Mouse (Mus musculus): Measurements from ENCODE around the gene Prdm15. TPM values are rescaled to one million over a fixed set of nuclear protein-coding genes. Genes with fewer than 3 reads are reported as not detected.

Gene Prdm15
- polyA plus RNA-seq, 1 experiment from 2014 or later, result 10.3 TPM

DNA sequence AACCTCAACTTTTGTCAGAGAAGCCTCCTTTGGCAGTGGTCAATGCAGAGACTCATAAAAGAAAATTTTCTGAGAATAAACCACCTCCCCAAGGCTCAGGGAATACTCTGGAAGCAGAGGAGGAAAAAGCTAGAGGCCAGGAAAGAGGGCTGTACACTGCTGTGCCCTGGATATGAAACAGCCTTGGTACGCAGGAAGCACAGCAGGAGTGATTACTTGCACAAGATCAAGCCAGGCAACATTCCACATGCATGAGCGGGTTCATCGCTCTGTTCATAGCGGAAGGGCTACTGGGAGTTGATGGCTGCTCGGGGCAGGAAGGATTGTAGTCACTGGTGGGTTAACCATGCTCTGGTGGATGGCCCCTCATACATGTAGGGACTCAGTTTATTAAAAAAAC, 21.0 kb upstream of the Prdm15 start:
- no peaks in the 10 kb centered on the region for H3K27me3 ChIP-seq (ENCODE audit: control insufficient read depth, insufficient read depth, low read length)

DNA sequence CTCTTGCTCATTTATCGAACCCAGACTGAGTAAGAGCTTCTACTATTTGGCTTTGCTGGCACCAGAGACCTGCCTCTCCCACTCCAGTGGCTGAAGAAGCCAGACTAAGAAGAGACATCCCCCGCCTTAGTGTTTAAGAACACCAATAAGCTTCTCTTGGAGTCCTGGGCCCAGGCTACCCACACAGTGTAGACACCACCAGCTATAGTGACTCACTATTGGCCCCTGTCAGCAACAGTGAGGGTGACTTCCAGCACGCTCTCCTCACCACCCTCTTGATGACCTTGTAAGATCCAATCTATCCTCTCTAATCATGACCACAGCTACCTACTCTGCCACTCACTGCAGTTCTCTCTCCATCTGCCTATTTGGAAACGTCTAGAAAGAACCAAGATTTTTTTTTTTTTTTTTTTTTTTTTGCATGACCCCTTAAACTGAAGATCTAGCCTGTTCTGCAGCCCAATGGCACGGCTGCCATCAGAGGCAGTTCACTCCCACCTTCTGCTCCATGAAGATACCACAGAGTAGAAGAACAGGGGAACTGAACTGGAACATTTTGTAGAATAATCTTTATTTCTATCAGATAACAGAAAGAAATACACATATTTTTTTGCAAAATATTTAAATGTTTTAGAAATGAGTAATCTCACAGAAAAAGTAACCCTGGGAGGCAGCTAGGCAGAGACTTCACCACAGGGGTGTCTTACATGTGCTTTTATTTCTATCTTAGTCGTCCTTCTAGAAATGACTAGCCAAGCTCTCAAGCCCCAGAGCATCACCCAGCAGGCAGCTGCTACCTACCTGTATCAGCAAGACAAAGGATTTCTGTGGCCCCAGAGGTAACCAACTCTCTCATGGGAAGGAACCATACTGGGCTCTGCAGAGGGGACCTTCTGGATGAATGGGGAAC, 17.8 kb upstream of the Prdm15 start:
- no peaks in the 10 kb centered on the region for H3K9me3 ChIP-seq (ENCODE audit: control insufficient read depth, low read length)
- no peak overlapping the region for H3K27ac ChIP-seq (ENCODE audit: low read depth, low read length)
- H3K4me2 ChIP-seq (ENCODE audit: low read depth, low read length), result no peak overlapping the region
- ATAC-seq (ENCODE audit: low read depth), result no peak
- H3K36me3 ChIP-seq (ENCODE audit: control insufficient read depth, insufficient read depth, low read length), result 0 out of 2 replicates have a peak, but pooled peaks cover 10% of the 10 kb centered on the region
- H3K4me1 ChIP-seq (ENCODE audit: control insufficient read depth, insufficient read depth, low read length), result no peaks in the 10 kb centered on the region
- WGBS, result 72% methylated on average over 6 of the region's 6 CpGs
- H3K27me3 ChIP-seq (ENCODE audit: control insufficient read depth, insufficient read depth, low read length), result no peaks in the 10 kb centered on the region
- no peak overlapping the region for H3K4me3 ChIP-seq (ENCODE audit: low read depth, low read length)
- H3K9ac ChIP-seq (replicated peaks; ENCODE audit: low read depth, low read length), result no peak overlapping the region

More for the DNA sequence above, 21.0 kb upstream of the Prdm15 start:
- Histone ChIP-seq H3K36me3 (ENCODE audit: control insufficient read depth, insufficient read depth, low read length) (0 out of 2 replicates have a peak, but pooled peaks cover 10% of the 10 kb centered on the region), H3K4me2 (ENCODE audit: low read depth, low read length) (no peak overlapping the region), H3K9ac (replicated peaks; ENCODE audit: low read depth, low read length) (no peak overlapping the region), H3K4me3 (ENCODE audit: low read depth, low read length) (no peak overlapping the region), H3K27ac (ENCODE audit: low read depth, low read length) (no peak overlapping the region), H3K4me1 (ENCODE audit: control insufficient read depth, insufficient read depth, low read length) (no peaks in the 10 kb centered on the region), H3K9me3 (ENCODE audit: control insufficient read depth, low read length) (no peaks in the 10 kb centered on the region)
- ATAC-seq (ENCODE audit: low read depth), result no peak
- 70% methylated on average over 5 of the region's 5 CpGs for WGBS

DNA sequence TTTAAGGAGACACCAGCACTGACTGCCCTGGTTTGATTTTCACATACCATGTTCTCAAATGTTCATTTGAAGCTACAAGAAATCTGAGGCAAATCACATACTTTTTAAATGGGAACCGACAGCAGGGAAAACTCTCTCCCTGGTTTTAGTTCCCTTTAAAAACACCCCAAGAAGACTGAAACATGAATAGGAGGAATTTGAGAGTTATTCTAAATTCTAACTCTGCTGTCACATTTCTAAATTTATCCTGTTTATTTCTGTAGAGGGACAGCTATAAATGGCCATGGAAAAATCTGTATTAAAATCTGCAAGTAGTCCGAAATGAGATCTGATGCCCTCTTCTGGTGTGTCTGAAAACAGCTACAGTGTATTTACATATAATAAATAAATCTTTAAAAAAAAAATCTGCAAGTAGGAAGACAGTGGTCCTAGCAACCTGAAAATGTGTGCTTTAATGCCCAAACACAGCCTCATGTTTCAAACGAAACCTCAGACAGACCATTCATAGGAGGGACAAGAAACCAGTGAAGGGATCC, 12.3 kb upstream of the Prdm15 start:
- ATAC-seq (ENCODE audit: low read depth), result no peak
- 86% methylated on average over 3 of the region's 3 CpGs for WGBS
- no peak overlapping the region for H3K4me2 ChIP-seq (ENCODE audit: low read depth, low read length)

DNA sequence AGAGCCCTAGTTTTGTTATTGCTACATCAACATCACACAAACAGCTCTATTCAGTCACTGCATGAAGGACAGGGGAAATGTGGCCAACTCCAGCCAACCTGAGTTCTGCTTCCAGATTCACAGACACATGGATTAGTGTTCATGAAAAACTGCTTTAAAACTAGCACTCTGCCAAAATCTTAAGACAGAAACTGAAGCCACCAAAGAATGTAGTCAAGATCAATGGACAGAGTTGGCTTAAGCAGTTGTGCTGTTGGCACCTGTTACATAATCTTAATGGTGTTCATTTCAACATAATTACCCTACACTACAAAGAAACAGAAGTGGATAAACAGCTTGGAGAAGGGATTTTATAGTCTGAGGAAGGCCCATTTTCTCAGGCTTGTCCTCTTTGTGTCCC, 4.4 kb upstream of the Prdm15 start:
- no peaks in the 10 kb centered on the region for H3K9me3 ChIP-seq (ENCODE audit: control insufficient read depth, low read length)
- H3K36me3 ChIP-seq (ENCODE audit: control insufficient read depth, insufficient read depth, low read length), result no peaks in the 10 kb centered on the region
- H3K27ac ChIP-seq (ENCODE audit: low read depth, low read length), result no peak overlapping the region
- H3K9ac ChIP-seq (replicated peaks; ENCODE audit: low read depth, low read length), result no peak overlapping the region
- H3K4me3 ChIP-seq (ENCODE audit: low read depth, low read length), result no peak overlapping the region
- no peak for ATAC-seq (ENCODE audit: low read depth)
- no peaks in the 10 kb centered on the region; the same call in 1 of the 2 replicates for H3K4me1 ChIP-seq (ENCODE audit: control insufficient read depth, insufficient read depth, low read length)
- H3K4me2 ChIP-seq (ENCODE audit: low read depth, low read length), result no peak overlapping the region
- H3K27me3 ChIP-seq (ENCODE audit: control insufficient read depth, insufficient read depth, low read length), result no peaks in the 10 kb centered on the region

More for the DNA sequence above, 12.3 kb upstream of the Prdm15 start:
- H3K4me1 ChIP-seq (ENCODE audit: control insufficient read depth, insufficient read depth, low read length), result no peaks in the 10 kb centered on the region
- H3K27ac ChIP-seq (ENCODE audit: low read depth, low read length), result no peak overlapping the region
- 0 out of 2 replicates have a peak, but pooled peaks cover 4% of the 10 kb centered on the region for H3K36me3 ChIP-seq (ENCODE audit: control insufficient read depth, insufficient read depth, low read length)
- no peak overlapping the region for H3K4me3 ChIP-seq (ENCODE audit: low read depth, low read length)
- no peak overlapping the region for H3K9ac ChIP-seq (replicated peaks; ENCODE audit: low read depth, low read length)
- no peaks in the 10 kb centered on the region for H3K9me3 ChIP-seq (ENCODE audit: control insufficient read depth, low read length)
- no peaks in the 10 kb centered on the region for H3K27me3 ChIP-seq (ENCODE audit: control insufficient read depth, insufficient read depth, low read length)

DNA sequence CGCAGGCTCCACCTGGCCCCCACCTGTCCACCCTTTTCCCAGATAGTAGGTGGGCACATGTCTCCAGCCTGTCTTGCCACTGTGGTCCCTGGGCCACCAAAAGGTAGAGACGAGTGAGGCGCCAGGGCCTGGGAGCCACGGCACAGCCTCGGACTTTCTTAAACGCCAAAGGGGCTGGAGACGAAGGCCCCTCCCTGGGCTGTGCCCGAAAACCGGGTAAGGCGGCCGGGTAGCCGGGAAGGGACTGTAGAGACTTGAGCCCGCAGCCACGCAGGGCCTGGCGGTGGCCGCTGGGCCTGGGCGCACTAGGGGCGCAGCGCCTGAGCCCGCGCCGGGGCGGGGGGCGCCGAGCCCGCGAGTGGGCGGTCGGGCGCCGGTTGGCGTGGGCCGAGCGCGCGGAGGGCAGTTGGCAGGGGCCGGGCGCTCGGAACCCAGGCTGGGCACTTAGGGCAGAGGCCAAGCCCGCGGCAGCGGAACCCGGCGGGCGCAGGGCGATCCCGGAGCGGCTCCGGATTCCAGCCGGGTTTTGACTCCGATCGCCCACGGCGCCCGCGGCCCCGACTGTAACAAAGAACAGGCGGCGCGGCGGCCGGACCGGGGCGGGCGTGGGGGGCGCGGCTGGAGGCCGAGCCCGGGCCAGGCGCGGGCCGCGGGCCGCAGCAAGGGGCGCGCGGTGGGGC, 449 bp downstream of the Prdm15 start:
- Histone ChIP-seq H3K9ac (replicated peaks; ENCODE audit: low read depth, low read length) (peak overlapping the region; percentile 74), H3K27ac (ENCODE audit: low read depth, low read length) (peak overlapping the region; percentile 99), H3K9me3 (ENCODE audit: control insufficient read depth, low read length) (no peaks in the 10 kb centered on the region), H3K36me3 (ENCODE audit: control insufficient read depth, insufficient read depth, low read length) (no peaks in the 10 kb centered on the region), H3K4me3 (ENCODE audit: low read depth, low read length) (peak overlapping the region; percentile 48), H3K27me3 (ENCODE audit: control insufficient read depth, insufficient read depth, low read length) (no peaks in the 10 kb centered on the region), H3K4me2 (ENCODE audit: low read depth, low read length) (peak overlapping the region; percentile 63), H3K4me1 (ENCODE audit: control insufficient read depth, insufficient read depth, low read length) (peaks cover 6% of the 10 kb centered on the region; the same call in 1 of the 2 replicates)
- ATAC-seq (ENCODE audit: low read depth), result peak; percentile 92
- WGBS, result under 1% methylated on average over 45 of the region's 77 CpGs

DNA sequence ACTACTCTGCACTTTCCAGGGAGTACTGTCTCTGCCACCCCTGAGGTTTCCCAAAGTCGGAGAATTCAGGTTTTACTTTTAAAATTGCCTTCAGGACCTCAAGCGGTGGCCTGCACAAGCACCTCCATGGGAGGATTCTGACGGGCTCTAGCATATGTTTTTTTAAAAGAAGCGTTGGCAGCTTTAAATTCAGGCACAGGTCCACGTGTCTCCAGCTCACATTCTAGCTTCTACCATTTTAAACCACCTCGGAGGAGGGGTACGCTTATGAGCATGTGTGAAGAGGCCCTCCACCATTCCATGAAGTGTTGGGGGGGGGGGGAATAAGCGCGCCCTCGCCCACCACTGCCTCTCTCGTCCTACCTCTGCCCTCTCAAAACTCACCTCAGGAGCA, 986 bp downstream of the Prdm15 start:
- no peaks in the 10 kb centered on the region for H3K27me3 ChIP-seq (ENCODE audit: control insufficient read depth, insufficient read depth, low read length)
- H3K9ac ChIP-seq (replicated peaks; ENCODE audit: low read depth, low read length), result peak overlapping the region; percentile 74
- peak; percentile 61 for ATAC-seq (ENCODE audit: low read depth)
- no peaks in the 10 kb centered on the region for H3K9me3 ChIP-seq (ENCODE audit: control insufficient read depth, low read length)
- H3K27ac ChIP-seq (ENCODE audit: low read depth, low read length), result peak overlapping the region; percentile 99
- no peaks in the 10 kb centered on the region for H3K36me3 ChIP-seq (ENCODE audit: control insufficient read depth, insufficient read depth, low read length)
- 1% methylated on average over 11 of the region's 11 CpGs for WGBS
- peak overlapping the region; percentile 63 for H3K4me2 ChIP-seq (ENCODE audit: low read depth, low read length)
- peak overlapping the region; percentile 48 for H3K4me3 ChIP-seq (ENCODE audit: low read depth, low read length)
- H3K4me1 ChIP-seq (ENCODE audit: control insufficient read depth, insufficient read depth, low read length), result peaks cover 6% of the 10 kb centered on the region; the same call in 1 of the 2 replicates

DNA sequence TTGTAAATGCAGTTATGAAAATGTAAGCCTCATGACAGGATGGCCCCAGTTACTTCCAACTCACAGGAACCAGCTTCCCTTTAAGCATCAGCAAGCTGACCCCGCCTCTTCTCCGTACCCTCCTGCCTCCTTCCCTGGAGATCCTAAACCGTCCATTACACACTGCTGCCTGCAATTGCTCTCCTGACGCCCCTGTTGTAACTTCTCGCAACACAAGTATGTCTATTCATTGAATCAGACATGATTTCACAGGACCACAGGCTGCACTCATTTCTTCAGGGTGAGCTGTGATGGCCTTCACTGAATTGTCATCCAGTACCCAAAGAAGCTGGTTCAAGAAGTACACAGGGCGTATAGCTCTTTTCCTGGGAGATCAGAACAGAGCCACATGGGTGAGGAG, 2.8 kb downstream of the Prdm15 start:
- no peak overlapping the region for H3K27ac ChIP-seq (ENCODE audit: low read depth, low read length)
- no peak overlapping the region for H3K9ac ChIP-seq (replicated peaks; ENCODE audit: low read depth, low read length)
- no peaks in the 10 kb centered on the region for H3K9me3 ChIP-seq (ENCODE audit: control insufficient read depth, low read length)
- no peak for ATAC-seq (ENCODE audit: low read depth)
- H3K4me2 ChIP-seq (ENCODE audit: low read depth, low read length), result no peak overlapping the region
- H3K27me3 ChIP-seq (ENCODE audit: control insufficient read depth, insufficient read depth, low read length), result no peaks in the 10 kb centered on the region
- H3K4me1 ChIP-seq (ENCODE audit: control insufficient read depth, insufficient read depth, low read length), result peaks cover 6% of the 10 kb centered on the region; the same call in 1 of the 2 replicates
- H3K36me3 ChIP-seq (ENCODE audit: control insufficient read depth, insufficient read depth, low read length), result no peaks in the 10 kb centered on the region
- no peak overlapping the region for H3K4me3 ChIP-seq (ENCODE audit: low read depth, low read length)
- WGBS, result 72% methylated on average over 6 of the region's 6 CpGs

DNA sequence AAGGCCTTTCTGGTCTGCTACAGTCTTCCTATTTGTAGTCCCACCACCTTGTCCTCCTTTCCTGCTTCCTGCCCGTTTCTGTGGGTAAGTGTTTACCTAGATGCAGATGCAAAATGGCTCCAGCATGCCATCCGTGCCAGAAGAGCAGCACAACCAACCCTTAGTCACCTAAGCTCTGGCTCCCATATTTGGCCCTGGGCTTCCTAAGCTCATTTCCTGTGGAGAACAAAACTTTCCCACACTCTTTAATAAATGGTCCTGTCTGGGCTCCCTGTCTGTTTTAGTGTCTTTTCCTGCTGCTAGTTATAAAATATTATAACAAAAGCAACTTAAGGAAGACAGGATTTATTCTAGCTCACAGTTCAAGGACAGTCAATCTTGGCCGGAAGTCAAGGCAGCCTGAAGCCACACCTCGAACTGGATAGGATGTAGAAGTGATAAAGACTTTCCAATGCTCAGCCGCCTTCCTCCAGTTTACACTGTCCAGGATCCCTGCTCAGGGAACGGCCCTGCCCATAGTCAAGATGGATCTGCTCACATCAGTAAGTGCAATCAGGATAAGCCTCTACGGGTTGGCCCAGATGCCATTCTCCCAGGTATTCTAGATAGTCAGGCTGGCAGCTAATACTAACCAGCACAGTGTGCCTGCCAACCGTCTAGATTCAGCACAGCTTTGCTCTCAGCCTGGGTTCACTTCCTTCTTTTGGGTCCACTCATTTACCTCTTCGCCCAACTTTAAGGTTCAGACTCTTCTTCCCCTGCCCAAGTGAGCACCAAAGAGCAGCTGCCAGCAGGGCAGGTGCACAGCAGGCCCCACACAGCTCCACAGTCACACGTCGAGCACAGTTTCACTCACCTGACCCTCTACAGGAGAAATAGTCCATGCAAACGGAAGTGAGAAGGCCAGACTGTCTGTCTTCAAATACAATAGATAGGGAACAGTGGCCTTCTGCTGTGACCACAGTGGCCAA, 6.4 kb downstream of the Prdm15 start:
- Histone ChIP-seq H3K27me3 (ENCODE audit: control insufficient read depth, insufficient read depth, low read length) (no peaks in the 10 kb centered on the region), H3K4me3 (ENCODE audit: low read depth, low read length) (no peak overlapping the region), H3K36me3 (ENCODE audit: control insufficient read depth, insufficient read depth, low read length) (no peaks in the 10 kb centered on the region), H3K27ac (ENCODE audit: low read depth, low read length) (no peak overlapping the region), H3K9me3 (ENCODE audit: control insufficient read depth, low read length) (no peaks in the 10 kb centered on the region), H3K4me1 (ENCODE audit: control insufficient read depth, insufficient read depth, low read length) (peaks cover 4% of the 10 kb centered on the region; the same call in 1 of the 2 replicates), H3K9ac (replicated peaks; ENCODE audit: low read depth, low read length) (no peak overlapping the region), H3K4me2 (ENCODE audit: low read depth, low read length) (no peak overlapping the region)
- WGBS, result 85% methylated on average over 12 of the region's 12 CpGs
- no peak for ATAC-seq (ENCODE audit: low read depth)

Measured in neural tube, embryonic 14.5 days (tissue).